Mouse (Mus musculus): Measurements from ENCODE around the gene Tmem252. TPM values are rescaled to one million over a fixed set of nuclear protein-coding genes. Genes with fewer than 3 reads are reported as not detected.

The Tmem252 gene
- polyA plus RNA-seq (2012; rRNA removed), result 0.34 and 0.44 TPM in 2 replicates

DNA sequence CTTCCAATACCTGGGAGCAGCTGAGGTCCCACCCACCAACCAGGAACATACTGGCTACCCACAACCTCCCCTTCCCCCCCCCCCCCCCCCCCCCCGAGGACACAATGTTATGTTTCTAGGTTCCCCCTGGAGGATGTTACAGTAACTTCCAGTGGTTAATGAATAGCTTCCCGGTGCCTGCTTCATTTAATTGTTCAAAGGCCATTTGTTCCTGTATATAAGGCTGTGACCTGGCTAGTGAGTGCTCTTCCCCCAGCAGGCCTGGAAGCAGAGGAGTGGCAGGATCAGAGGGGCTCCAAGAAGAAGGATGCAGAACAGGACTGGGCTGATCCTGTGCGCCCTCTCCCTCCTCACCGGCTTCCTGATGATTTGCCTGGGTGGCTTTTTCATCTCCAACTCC, at the start of gene Tmem252:
Tmem252 (plus strand) TSS at position 247 of the 400 bp plus-strand sequence.
- no peak for DNase-seq (ENCODE audit: extremely low spot score in 1 of 2, low spot score in 1 of 2)

DNA sequence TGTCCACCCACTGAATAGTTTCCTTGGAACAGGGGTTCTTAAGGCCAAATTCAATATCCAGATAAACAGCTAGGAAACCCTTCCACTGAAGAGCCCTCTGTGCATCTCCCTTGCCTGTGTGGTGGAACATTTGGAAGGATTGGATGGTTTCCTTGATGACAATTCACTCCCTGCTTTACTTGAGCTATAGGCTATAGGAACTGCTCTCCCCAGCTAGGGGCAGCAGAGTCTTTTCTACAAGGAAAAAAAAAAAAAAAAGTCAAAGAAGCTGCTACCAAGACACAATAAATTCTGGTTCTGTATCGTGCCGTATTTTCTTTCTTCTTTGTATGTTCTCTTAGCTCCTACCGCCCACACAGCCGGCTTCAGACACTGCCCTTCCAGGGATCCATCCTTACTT, 45.8 kb upstream of the Tmem252 start:
- DNase-seq (ENCODE audit: extremely low spot score in 1 of 2, low spot score in 1 of 2), result no peak

DNA sequence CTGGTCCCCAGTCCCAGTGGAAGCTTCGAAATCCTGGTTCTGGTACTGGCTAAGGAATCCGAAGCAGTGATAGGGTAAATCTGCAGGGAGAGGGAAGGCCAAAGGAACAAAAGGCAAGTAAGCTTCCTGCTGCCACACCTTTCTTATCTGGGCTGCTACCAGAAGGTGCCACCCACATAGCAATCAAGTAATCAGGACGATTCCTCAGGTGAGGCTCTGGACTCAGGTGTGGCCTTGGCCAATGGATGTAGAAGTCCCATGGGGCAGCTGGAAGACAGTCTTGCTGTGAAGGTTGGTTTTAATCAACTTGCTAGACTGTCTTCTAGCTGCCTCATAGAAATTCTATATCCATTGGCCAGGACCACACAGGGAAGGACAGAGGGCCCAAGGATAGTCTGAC, 40.8 kb upstream of the Tmem252 start:
- no peak for DNase-seq (ENCODE audit: extremely low spot score in 1 of 2, low spot score in 1 of 2)

- DNase-seq (ENCODE audit: extremely low spot score in 1 of 2, low spot score in 1 of 2), result peak; percentile 29 to 76
Observed at GRCm38 (mm10) chr19:24634602-24635001, 39.2 kb upstream of the Tmem252 start.

DNA sequence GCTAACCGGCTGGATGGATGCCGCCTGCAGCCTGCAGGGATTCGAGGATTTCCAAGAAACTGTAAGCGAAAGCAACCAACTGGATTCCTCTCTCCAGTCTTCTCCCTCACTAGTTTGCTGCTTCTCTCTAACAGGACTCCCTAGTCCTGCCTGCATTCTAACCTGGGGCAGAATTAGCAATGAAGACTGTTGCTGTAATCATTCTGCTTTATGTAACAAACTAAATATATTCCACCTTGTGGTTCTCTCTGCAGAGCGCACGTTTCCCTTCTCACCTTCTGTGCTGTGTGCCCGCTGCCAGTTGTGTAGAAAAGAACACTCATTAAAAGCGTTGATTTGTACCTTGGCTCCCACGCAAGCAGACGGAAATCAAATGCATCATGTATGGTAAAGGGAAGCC, 37.2 kb upstream of the Tmem252 start:
- peak in 1 of 2 experiments; percentile 16 for DNase-seq (ENCODE audit: extremely low spot score in 1 of 2, low spot score in 1 of 2)

- DNase-seq (ENCODE audit: extremely low spot score in 1 of 2, low spot score in 1 of 2), result no peak
Observed at GRCm38 (mm10) chr19:24637988-24638387, 35.8 kb upstream of the Tmem252 start.

GRCm38 (mm10) chr19:24640982-24641381, 32.8 kb upstream of the Tmem252 start:
- no peak for DNase-seq (ENCODE audit: extremely low spot score in 1 of 2, low spot score in 1 of 2)

DNA sequence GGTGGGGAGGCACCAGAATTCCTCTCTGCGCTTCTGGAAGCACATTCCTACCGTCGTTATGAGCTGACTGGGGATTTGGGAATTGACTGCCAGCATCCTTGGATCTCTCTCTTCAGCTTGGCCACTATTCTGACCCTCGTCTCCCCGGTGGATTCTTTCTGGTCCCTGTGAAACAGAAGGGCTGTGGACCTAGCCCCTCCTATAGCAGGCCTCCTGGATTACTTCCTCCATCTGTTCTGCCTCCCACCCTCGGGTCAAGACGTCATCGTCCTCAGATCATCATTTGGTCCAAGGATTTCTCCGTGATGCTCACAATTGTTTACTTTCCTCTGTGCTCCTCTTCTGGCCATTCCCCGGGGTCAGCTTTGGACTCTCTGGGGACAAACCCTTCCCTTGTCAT, 28.8 kb upstream of the Tmem252 start:
- no peak for DNase-seq (ENCODE audit: extremely low spot score in 1 of 2, low spot score in 1 of 2)

GRCm38 (mm10) chr19:24646162-24646829, 27.5 kb upstream of the Tmem252 start:
- no peak for DNase-seq (ENCODE audit: extremely low spot score in 1 of 2, low spot score in 1 of 2)

DNA sequence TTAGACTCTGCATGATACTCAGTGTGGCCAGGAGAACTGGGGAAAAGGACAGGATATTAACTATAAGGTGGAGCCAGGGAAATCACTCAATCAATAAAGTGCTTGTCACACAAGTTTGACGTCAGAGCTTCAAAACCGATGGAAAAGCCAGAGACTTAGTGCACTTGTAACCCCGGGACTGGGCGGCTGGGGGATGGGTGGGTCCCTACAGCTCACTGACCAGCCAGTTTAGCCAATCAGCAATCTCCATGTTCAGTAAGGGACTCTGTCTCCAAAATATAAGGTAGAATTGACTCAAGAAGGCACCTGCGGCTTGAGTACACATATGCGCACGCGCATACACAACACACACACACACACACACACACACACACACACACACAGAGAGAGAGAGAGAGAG, 25.8 kb upstream of the Tmem252 start:
- DNase-seq (ENCODE audit: extremely low spot score in 1 of 2, low spot score in 1 of 2), result no peak

- DNase-seq (ENCODE audit: extremely low spot score in 1 of 2, low spot score in 1 of 2), result no peak
Observed at GRCm38 (mm10) chr19:24650428-24650827, 23.4 kb upstream of the Tmem252 start.

DNA sequence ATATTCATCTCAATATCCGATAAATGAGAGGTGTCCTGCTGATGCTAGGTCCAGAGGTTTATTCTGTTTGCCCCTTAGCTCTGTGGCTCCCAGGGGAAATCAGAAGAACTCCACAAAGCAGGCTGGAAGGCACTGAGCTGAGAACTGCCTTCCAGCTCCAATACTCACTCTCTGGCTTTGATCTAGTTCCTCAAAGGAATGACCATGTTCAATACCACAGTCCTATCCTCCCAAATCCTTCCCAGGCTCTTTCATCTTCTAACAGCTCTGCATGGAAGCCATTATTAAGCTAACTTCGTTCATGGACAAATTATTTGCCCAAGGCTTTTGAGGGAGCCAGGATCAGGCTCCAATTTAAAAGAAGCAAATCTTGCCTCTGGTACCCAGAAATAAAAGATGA, 22.2 kb upstream of the Tmem252 start:
- no peak for DNase-seq (ENCODE audit: extremely low spot score in 1 of 2, low spot score in 1 of 2)

GRCm38 (mm10) chr19:24652342-24653019, 21.3 kb upstream of the Tmem252 start:
- DNase-seq (ENCODE audit: extremely low spot score in 1 of 2, low spot score in 1 of 2), result no peak

DNA sequence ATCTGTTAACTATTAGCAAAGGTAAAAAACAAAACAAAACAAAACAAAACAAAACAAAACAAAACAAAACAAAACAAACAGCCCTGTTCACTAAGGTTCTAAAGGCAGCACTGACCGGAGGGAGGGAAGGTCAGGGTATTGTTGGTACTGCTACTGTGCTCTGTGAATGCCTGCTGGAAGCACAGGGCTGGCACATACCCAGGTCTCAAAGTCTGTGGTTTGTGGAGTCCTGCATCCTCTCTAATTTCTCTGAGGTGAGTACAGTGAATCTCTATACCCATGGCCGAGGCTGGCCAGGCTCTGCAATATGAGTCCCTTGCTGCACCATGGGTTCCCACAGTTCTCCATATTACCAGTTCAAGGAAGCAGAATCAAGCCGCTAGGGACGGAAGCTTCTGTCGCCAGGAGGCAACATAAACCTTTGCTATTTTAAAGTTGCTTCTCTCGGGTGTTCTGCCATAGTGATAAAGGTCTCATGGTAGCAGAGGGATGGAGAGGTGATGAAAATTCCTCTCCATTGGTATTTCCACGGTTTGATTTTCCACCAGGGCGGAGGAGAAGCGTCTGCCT, 20.5 kb upstream of the Tmem252 start:
- DNase-seq (ENCODE audit: extremely low spot score in 1 of 2, low spot score in 1 of 2), result no peak

GRCm38 (mm10) chr19:24656981-24657380, 16.8 kb upstream of the Tmem252 start:
- DNase-seq (ENCODE audit: extremely low spot score in 1 of 2, low spot score in 1 of 2), result no peak

- no peak for DNase-seq (ENCODE audit: extremely low spot score in 1 of 2, low spot score in 1 of 2)
Observed at GRCm38 (mm10) chr19:24662346-24662745, 11.5 kb upstream of the Tmem252 start.

DNA sequence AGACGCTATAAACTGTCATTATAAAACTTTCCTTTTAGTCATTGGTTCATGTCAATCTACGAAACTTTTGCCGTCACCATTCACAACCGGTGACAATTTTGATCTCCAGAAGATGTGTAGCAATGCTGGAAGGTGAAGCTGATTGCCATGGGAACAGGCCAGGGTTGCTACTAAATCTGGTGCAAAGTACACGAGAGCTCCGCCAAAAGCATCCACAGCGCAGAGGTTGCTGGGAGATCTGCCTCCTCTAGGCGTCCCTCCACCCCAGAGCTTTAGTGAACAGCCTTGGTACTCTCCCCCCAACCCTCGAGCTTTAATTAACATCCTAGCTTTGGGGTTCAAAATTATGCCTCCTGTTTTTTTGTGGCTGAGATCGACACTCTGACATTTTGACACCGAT, 8.0 kb upstream of the Tmem252 start:
- no peak for DNase-seq (ENCODE audit: extremely low spot score in 1 of 2, low spot score in 1 of 2)

- no peak for DNase-seq (ENCODE audit: extremely low spot score in 1 of 2, low spot score in 1 of 2)
Observed at GRCm38 (mm10) chr19:24667527-24667926, 6.3 kb upstream of the Tmem252 start.

GRCm38 (mm10) chr19:24671571-24671970, 2.2 kb upstream of the Tmem252 start:
- no peak for DNase-seq (ENCODE audit: extremely low spot score in 1 of 2, low spot score in 1 of 2)

- DNase-seq (ENCODE audit: extremely low spot score in 1 of 2, low spot score in 1 of 2), result no peak
Observed at GRCm38 (mm10) chr19:24672366-24672960, 1.3 kb upstream of the Tmem252 start.

GRCm38 (mm10) chr19:24673331-24673730, 477 bp upstream of the Tmem252 start:
- DNase-seq (ENCODE audit: extremely low spot score in 1 of 2, low spot score in 1 of 2), result no peak

GRCm38 (mm10) chr19:24676429-24676828, 2.6 kb downstream of the Tmem252 start:
- DNase-seq (ENCODE audit: extremely low spot score in 1 of 2, low spot score in 1 of 2), result no peak
